Mouse (Mus musculus): Measurements from ENCODE around the gene Zbtb24.

GRCm38 (mm10) chr10:41452791-41453190, 2.6 kb downstream of the Zbtb24 start:
- TF ChIP-seq CHD2 (IDR thresholded peaks at IDR 0.05; ENCODE audit: low read depth, low read length), result no peak
- TF ChIP-seq ZC3H11A (IDR thresholded peaks at IDR 0.05; ENCODE audit: borderline replicate concordance, low read depth, low read length), result no peak
- TF ChIP-seq ZNF384 (IDR thresholded peaks at IDR 0.05; ENCODE audit: low read depth, low read length), result no peak
- no peak for TF ChIP-seq MAFK (IDR thresholded peaks at IDR 0.05; ENCODE audit: insufficient read depth, low read depth, low read length)
